Mouse (Mus musculus) heart, adult 8-10 months (tissue): ENCODE measurements around the gene Tmem274. TPM values are rescaled to one million over a fixed set of nuclear protein-coding genes. Genes with fewer than 3 reads are reported as not detected.
A peak's percentile ranks its signal among the peaks of the same experiment; 100 is the strongest.

ENCODE experiments used
- DNase-seq: peaks from one replicate; pipeline ENCODE4 v3.0.0; 2022; ENCODE audit warnings: low spot score
- total RNA-seq, 4 experiments: library from RNA; stranded (reverse); gene quantifications; 2 replicates each; pipeline ENCODE4 v1.2.4; 2022

Tmem274 gene
- total RNA-seq, 4 experiments from 2014 or later = not detected

- DNase-seq = no peak
Measured at GRCm38 (mm10) chr4:149475096-149475495, 2.1 kb upstream of the Tmem274 start.

- DNase-seq = peak; percentile 37
Measured at GRCm38 (mm10) chr4:149484566-149484965, 7.4 kb downstream of the Tmem274 start.

GRCm38 (mm10) chr4:149485053-149485824 is 8.1 kb downstream of the Tmem274 start, which contains the start of the genes Nmnat1 and Lzic:
Gene Nmnat1 (minus strand): TSS chr4:149485202.
Gene Lzic (plus strand): TSS chr4:149485229.
- DNase-seq = peak; percentile 94

GRCm38 (mm10) chr4:149485825-149486206 is 8.6 kb downstream of the Tmem274 start:
- DNase-seq = peak; percentile 38

GRCm38 (mm10) chr4:149487729-149488128 is 10.6 kb downstream of the Tmem274 start:
- no peak for DNase-seq

GRCm38 (mm10) chr4:149489415-149490240 is 12.4 kb downstream of the Tmem274 start:
- peak; percentile 40 for DNase-seq

- no peak for DNase-seq
Measured at GRCm38 (mm10) chr4:149491151-149491550, 14.0 kb downstream of the Tmem274 start.

GRCm38 (mm10) chr4:149496612-149497011 is 19.4 kb downstream of the Tmem274 start:
- no peak for DNase-seq

GRCm38 (mm10) chr4:149498901-149499300 is 21.7 kb downstream of the Tmem274 start:
- no peak for DNase-seq

- no peak for DNase-seq
Measured at GRCm38 (mm10) chr4:149499790-149500189, 22.6 kb downstream of the Tmem274 start.

- DNase-seq = no peak
Measured at GRCm38 (mm10) chr4:149504363-149504762, 27.2 kb downstream of the Tmem274 start.

GRCm38 (mm10) chr4:149504858-149505257 is 27.7 kb downstream of the Tmem274 start:
- no peak for DNase-seq

GRCm38 (mm10) chr4:149505261-149505967 is 28.2 kb downstream of the Tmem274 start:
- no peak for DNase-seq

GRCm38 (mm10) chr4:149506904-149507303 is 29.7 kb downstream of the Tmem274 start:
- DNase-seq = no peak

GRCm38 (mm10) chr4:149511221-149511646 is 34.1 kb downstream of the Tmem274 start:
- DNase-seq = no peak

GRCm38 (mm10) chr4:149512072-149512471 is 34.9 kb downstream of the Tmem274 start:
- DNase-seq = no peak

GRCm38 (mm10) chr4:149515706-149516105 is 38.5 kb downstream of the Tmem274 start:
- DNase-seq = no peak

- DNase-seq = peak; percentile 94
Measured at GRCm38 (mm10) chr4:149517868-149518340, 40.7 kb downstream of the Tmem274 start, which contains the start of gene Ctnnbip1. Gene Ctnnbip1 (plus strand): TSS chr4:149518236.

GRCm38 (mm10) chr4:149518351-149519220 is 41.4 kb downstream of the Tmem274 start:
- DNase-seq = no peak

- no peak for DNase-seq
Measured at GRCm38 (mm10) chr4:149521258-149521657, 44.1 kb downstream of the Tmem274 start.

- no peak for DNase-seq
Measured at GRCm38 (mm10) chr4:149523961-149524360, 46.8 kb downstream of the Tmem274 start.
